Mouse (Mus musculus): Measurements from ENCODE around the gene Hsp90aa1. TPM values are rescaled to one million over a fixed set of nuclear protein-coding genes. Genes with fewer than 3 reads are reported as not detected.

Gene Hsp90aa1
- total RNA-seq, 2 experiments from 2014 or later, result 1,010 to 1,036 TPM

GRCm38 (mm10) chr12:110674243-110674642 lies 28.3 kb downstream of the Hsp90aa1 start:
- intact Hi-C loops (cut with DNase I), result no loop called here
- DNase-seq (ENCODE audit: extremely low spot score in 1 of 2, low spot score in 2 of 2), result no peak

GRCm38 (mm10) chr12:110667466-110668077 lies 35.0 kb downstream of the Hsp90aa1 start:
- intact Hi-C loops (cut with DNase I), result no loop called here
- DNase-seq (ENCODE audit: extremely low spot score in 1 of 2, low spot score in 2 of 2), result peak in 1 of 2 experiments; percentile 51

GRCm38 (mm10) chr12:110661746-110662145 lies 40.8 kb downstream of the Hsp90aa1 start:
- DNase-seq (ENCODE audit: extremely low spot score in 1 of 2, low spot score in 2 of 2), result no peak
- intact Hi-C loops (cut with DNase I), result loop anchor here (5.0 kb wide), 2 partner anchors 34 to 181 kb away; partner anchors contain the start of gene Mok

- no peak for DNase-seq (ENCODE audit: extremely low spot score in 1 of 2, low spot score in 2 of 2)
- intact Hi-C loops (cut with DNase I), result loop anchor here (5.0 kb wide), 1 partner anchor 34 kb away; no protein-coding TSS in a partner anchor
Measured at GRCm38 (mm10) chr12:110651464-110651863, 51.1 kb downstream of the Hsp90aa1 start.

GRCm38 (mm10) chr12:110650241-110650641 lies 52.3 kb downstream of the Hsp90aa1 start:
- intact Hi-C loops (cut with DNase I), result loop anchor here (5.0 kb wide), 1 partner anchor 33 kb away; no protein-coding TSS in a partner anchor
- no peak for DNase-seq (ENCODE audit: extremely low spot score in 1 of 2, low spot score in 2 of 2)

Small RNAs within 50 kb of the gene (microRNA-seq; reads per million reads assigned to microRNA genes)
- gene Gm27299, result not detected

Other genes starting within 250 kb of the Hsp90aa1 start
- 100 to 1,000 TPM; 337 to 350 TPM for gene Dync1h1, start 101.3 kb downstream of the Hsp90aa1 start, total RNA-seq (2021)
- gene 1700001K19Rik, start 20.1 kb downstream of the Hsp90aa1 start, total RNA-seq (2021), result not detected
- gene Wdr20, start 35.2 kb upstream of the Hsp90aa1 start, total RNA-seq (2021), result 10 to 100 TPM; 34.6 to 35.9 TPM
- gene Mok, start 138.2 kb upstream of the Hsp90aa1 start, total RNA-seq (2021), result 10 to 100 TPM; 11.9 to 13.5 TPM
- 1 to 10 TPM; 8.6 to 8.9 TPM for gene Zfp839, start 147.5 kb upstream of the Hsp90aa1 start, total RNA-seq (2021)
- gene Cinp, start 186.4 kb upstream of the Hsp90aa1 start, total RNA-seq (2021), result 100 to 1,000 TPM in 1 of 2 experiments, 10 to 100 TPM in 1; 89.1 to 106 TPM
- 10 to 100 TPM; 35.1 to 36.2 TPM for gene Tecpr2, start 186.5 kb upstream of the Hsp90aa1 start, total RNA-seq (2021)